Mouse (Mus musculus): ENCODE results near the gene Gm7682. TPM values are rescaled to one million over a fixed set of nuclear protein-coding genes. Genes with fewer than 3 reads are reported as not detected.
"Not testable (repeated sequence)": the region's sequence is repeated elsewhere in the genome, so short reads cannot be mapped to it uniquely, and the experiment has no call there.

Gm7682 gene
- total RNA-seq (2017) = 0.48 TPM in 1 of 3 replicates, not detected in the others

DNA sequence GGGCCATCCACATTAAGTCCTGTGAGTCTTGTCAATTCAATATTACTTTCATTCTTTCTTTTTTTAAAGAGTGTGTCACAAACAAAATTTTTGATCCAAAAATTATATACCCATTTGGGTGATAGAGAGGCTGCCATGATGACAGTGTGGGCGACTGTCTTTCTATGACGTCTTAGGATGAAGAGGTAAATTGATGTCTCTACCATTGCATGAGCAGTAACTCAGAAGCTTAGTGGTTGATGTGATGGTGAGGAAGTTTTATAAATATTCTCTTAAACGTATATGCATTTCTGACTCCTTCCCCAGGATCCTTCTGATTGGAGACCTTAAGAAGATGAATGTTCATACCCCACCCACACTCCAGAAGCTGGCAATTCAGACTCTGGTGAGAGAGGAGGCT, at the start of gene Gm7682:
Gene Gm7682 (plus strand): TSS at position 301 of the 400 bp plus-strand sequence.
- not testable (repeated sequence) for ATAC-seq (replicated peaks; ENCODE audit: insufficient number of reproducible peaks, low FRiP score, low TSS enrichment, poor library complexity, severe bottlenecking)

Other genes starting within 250 kb of the Gm7682 start
- gene Gm3106, start 227.8 kb upstream of the Gm7682 start, total RNA-seq (2017) = not detected in 3 replicates
- gene A430089I19Rik, start 139.0 kb upstream of the Gm7682 start, total RNA-seq (2017) = not detected in 3 replicates
- not detected in 3 replicates for gene Gm6502, start 131.3 kb upstream of the Gm7682 start, total RNA-seq (2017)
- not detected in 3 replicates for gene AA792892, start 106.0 kb upstream of the Gm7682 start, total RNA-seq (2017)
- 0.32 TPM in 1 of 3 replicates, not detected in the others for gene Gm3139, start 80.5 kb downstream of the Gm7682 start, total RNA-seq (2017)
- not detected in 3 replicates for gene Gm3147, start 170.6 kb downstream of the Gm7682 start, total RNA-seq (2017)
- not detected in 3 replicates for gene Gm6509, start 178.2 kb downstream of the Gm7682 start, total RNA-seq (2017)
- gene Gm6205, start 202.6 kb downstream of the Gm7682 start, total RNA-seq (2017) = not detected in 3 replicates

Data from monocyte, adult 5-6 weeks (primary cell).